Mouse (Mus musculus) hindbrain, postnatal 0 days (tissue): ENCODE measurements around the gene Apob. TPM values are rescaled to one million over a fixed set of nuclear protein-coding genes. Genes with fewer than 3 reads are reported as not detected.

Experiments used
- ATAC-seq: fragments of 200-750 bp; cut with Nextera tagmentation; 2 replicates; pipeline ENCODE4 v1.8.0; 2017; ENCODE audit warnings: mild to moderate bottlenecking, moderate TSS enrichment, moderate library complexity
- DNase-seq: peaks from one replicate; pipeline ENCODE4 v3.0.0-alpha.2; 2015; ENCODE audit warnings: low spot score
- H3K27ac ChIP-seq: fragments of 300-500 bp; sonication (generic); 2 replicates; pipeline ENCODE4 v1.5.1; 2014; ENCODE audit warnings: mild to moderate bottlenecking
- H3K27me3 ChIP-seq: fragments of 300-500 bp; sonication (generic); 2 replicates; pipeline ENCODE4 v1.6.1; 2014; ENCODE audit warnings: low read length, mixed read lengths; ENCODE audit not compliant: insufficient read depth
- H3K36me3 ChIP-seq: fragments of 300-500 bp; sonication (generic); 2 replicates; pipeline ENCODE4 v1.6.1; 2014; ENCODE audit warnings: low read length, mixed read lengths; ENCODE audit not compliant: insufficient read depth
- H3K4me1 ChIP-seq: fragments of 300-500 bp; sonication (generic); 2 replicates; pipeline ENCODE4 v1.6.1; 2014; ENCODE audit warnings: antibody characterized with exemption, low read length, mixed read lengths; ENCODE audit not compliant: insufficient read depth
- H3K4me2 ChIP-seq: fragments of 300-500 bp; sonication (generic); 2 replicates; pipeline ENCODE4 v1.6.1; 2014; ENCODE audit warnings: low read depth, mild to moderate bottlenecking, low read length, moderate library complexity, mixed read lengths
- H3K4me3 ChIP-seq: fragments of 300-500 bp; sonication (generic); 2 replicates; pipeline ENCODE4 v1.5.1; 2014; ENCODE audit warnings: low read length
- H3K9ac ChIP-seq: fragments of 300-500 bp; sonication (generic); replicated peaks from 2 replicates; pipeline ENCODE4 v1.6.1; 2014; ENCODE audit warnings: mild to moderate bottlenecking, low read length, moderate library complexity, mixed read lengths
- H3K9me3 ChIP-seq: fragments of 300-500 bp; sonication (generic); 2 replicates; pipeline ENCODE4 v1.6.1; 2016; ENCODE audit warnings: low read length, mixed read lengths
- CTCF ChIP-seq: IDR thresholded peaks from 2 replicates; pipeline ENCODE4 v1.5.1; 2016; ENCODE audit warnings: antibody characterized with exemption, control low read depth, low read depth
- WGBS: fragments of 180-500 bp; shearing (Covaris S2); extraction: QIAGEN DNeasy Blood & Tissue Kit; methylation state at CpG from one replicate; pipeline ENCODE4 v1.1.7; 2014; 5-methylcytosine and 5-hydroxymethylcytosine counted together
- polyA plus RNA-seq: library from polyadenylated mRNA; unstranded; fragments of >200 nt; fragmentation: Nextera tagmentation; extraction: Ambion mirVana; gene quantifications from 2 replicates; pipeline ENCODE4 v1.2.1, GENCODE M21; 2015
- total RNA-seq: library from RNA; depleted of rRNA; stranded (reverse); fragments of >200 nt; gene quantifications from 2 replicates; pipeline ENCODE4 v1.2.3, GENCODE M21; 2014

The Apob gene
- total and polyA plus RNA-seq, 2 experiments from 2014 or later: 0.16 TPM; not detected in 1

GRCm38 (mm10) chr12:7967221-7967620 lies 10.2 kb upstream of the Apob start:
- H3K27ac ChIP-seq: no peak overlapping the region
- no peaks in the 10 kb centered on the region for H3K27me3 ChIP-seq
- WGBS: 87% methylated on average over 2 of the region's 2 CpGs
- no peak overlapping the region for H3K9ac ChIP-seq
- no peak for ATAC-seq
- no peak overlapping the region for H3K4me3 ChIP-seq
- no peaks in the 10 kb centered on the region for H3K9me3 ChIP-seq
- no peak overlapping the region for H3K4me2 ChIP-seq
- H3K36me3 ChIP-seq: no peaks in the 10 kb centered on the region
- no peak for TF ChIP-seq CTCF
- H3K4me1 ChIP-seq: no peaks in the 10 kb centered on the region
- no peak for DNase-seq

DNA sequence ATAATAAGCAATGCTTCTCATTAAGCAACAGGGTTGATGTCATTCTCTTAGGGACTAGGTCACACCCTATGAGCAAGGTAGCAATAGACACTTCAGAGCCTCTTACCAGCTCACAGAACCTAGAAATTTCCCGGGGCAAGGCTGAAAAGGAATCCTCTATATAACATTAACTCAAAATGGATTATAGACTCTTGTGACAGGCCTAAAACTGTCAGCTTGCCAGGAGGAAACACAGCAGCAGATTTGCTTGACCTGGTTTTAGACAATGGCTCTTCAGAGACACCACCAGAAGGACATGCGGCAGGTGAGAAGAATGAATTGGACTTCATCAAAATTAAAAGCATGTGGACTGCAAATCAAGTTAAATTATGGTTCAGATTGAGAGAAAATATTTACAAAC lies 7.1 kb upstream of the Apob start:
- no peak overlapping the region for H3K27ac ChIP-seq
- no peak overlapping the region for H3K4me3 ChIP-seq
- DNase-seq (no peak), ATAC-seq (no peak)
- no peaks in the 10 kb centered on the region for H3K9me3 ChIP-seq
- H3K9ac ChIP-seq: no peak overlapping the region
- 79% methylated on average over 2 of the region's 2 CpGs for WGBS
- TF ChIP-seq CTCF: no peak
- no peaks in the 10 kb centered on the region for H3K36me3 ChIP-seq
- no peak overlapping the region for H3K4me2 ChIP-seq
- H3K4me1 ChIP-seq: no peaks in the 10 kb centered on the region
- no peaks in the 10 kb centered on the region for H3K27me3 ChIP-seq

DNA sequence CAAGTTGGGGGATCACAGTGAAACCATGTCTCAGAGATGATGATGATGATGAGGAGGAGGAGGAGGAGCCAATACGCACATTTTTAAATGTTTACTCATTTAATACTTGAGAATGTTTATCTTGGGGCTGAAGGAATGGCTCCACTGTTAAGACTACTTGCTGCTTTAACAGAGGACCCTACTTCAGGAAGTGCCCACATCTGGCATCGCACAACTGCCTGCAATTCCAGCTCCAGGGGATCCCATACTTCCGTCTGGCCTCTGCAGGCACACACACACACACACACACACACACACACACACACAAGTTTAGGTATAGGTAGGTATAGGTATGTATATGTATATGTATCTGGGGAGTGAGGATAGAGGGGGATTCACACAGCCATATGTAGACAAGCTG lies 6.6 kb upstream of the Apob start:
- no peaks in the 10 kb centered on the region for H3K4me1 ChIP-seq
- ATAC-seq (no peak), DNase-seq (no peak)
- no peaks in the 10 kb centered on the region for H3K36me3 ChIP-seq
- no peak overlapping the region for H3K4me2 ChIP-seq
- no peaks in the 10 kb centered on the region for H3K27me3 ChIP-seq
- no peak for TF ChIP-seq CTCF
- no peak overlapping the region for H3K9ac ChIP-seq
- H3K9me3 ChIP-seq: no peaks in the 10 kb centered on the region
- H3K4me3 ChIP-seq: no peak overlapping the region
- WGBS: 86% methylated on average over 3 of the region's 3 CpGs
- H3K27ac ChIP-seq: no peak overlapping the region

DNA sequence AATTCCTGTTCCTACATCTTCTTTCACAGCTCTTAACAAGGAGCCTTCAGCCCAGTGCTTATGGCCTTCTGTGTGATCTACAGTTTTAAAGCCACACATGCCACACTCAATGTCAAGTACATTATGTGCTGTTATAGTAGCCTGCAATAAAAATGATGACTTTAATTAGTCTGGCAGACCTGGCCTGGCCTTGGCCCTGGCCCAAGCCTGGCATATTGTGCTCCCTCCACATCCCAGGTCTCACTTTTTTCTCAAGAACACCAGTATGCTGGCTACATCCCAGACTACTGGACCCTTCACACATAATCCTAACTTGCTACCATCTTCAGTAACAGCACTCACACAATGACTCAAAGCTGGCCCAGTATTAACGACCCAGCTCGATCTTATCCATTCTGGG lies 5.7 kb upstream of the Apob start:
- H3K36me3 ChIP-seq: no peaks in the 10 kb centered on the region
- H3K27me3 ChIP-seq: no peaks in the 10 kb centered on the region
- H3K4me3 ChIP-seq: no peak overlapping the region
- ATAC-seq (no peak), DNase-seq (peak; percentile 12)
- TF ChIP-seq CTCF: no peak
- no peaks in the 10 kb centered on the region for H3K4me1 ChIP-seq
- H3K4me2 ChIP-seq: no peak overlapping the region
- no peak overlapping the region for H3K27ac ChIP-seq
- 78% methylated on average over 2 of the region's 2 CpGs for WGBS
- no peak overlapping the region for H3K9ac ChIP-seq
- no peaks in the 10 kb centered on the region for H3K9me3 ChIP-seq

DNA sequence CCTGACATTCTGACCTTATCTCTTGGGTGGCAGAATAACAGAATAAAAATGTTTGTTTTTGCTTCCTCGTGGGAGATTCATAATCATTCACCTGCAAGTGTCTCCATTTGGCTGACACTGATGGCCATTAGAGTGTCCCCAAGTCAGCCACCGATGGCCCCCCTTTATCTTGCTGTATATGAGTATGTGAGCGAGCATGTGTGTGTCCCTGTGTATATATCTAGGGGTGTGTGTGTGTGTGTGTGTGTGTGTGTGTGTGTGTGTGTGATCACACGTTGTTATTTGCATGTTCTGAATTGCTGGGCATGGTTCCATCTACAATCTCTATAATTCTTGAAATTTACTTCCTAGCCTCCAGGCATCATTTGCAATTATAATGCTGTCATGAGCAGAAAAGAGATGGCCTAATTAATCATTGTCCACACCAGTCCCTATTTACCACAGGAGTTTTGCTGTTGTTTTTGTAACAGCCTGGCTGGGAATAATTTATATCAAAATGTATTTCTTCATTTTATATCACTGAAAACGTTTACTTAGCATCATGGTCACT lies 3.6 kb upstream of the Apob start:
- Histone ChIP-seq H3K4me2 (no peak overlapping the region), H3K36me3 (no peaks in the 10 kb centered on the region), H3K4me3 (no peak overlapping the region), H3K4me1 (no peaks in the 10 kb centered on the region), H3K9ac (no peak overlapping the region), H3K27ac (no peak overlapping the region), H3K27me3 (no peaks in the 10 kb centered on the region), H3K9me3 (no peaks in the 10 kb centered on the region)
- ATAC-seq (no peak), DNase-seq (peak; percentile 35)
- WGBS: 32% methylated on average over 5 of the region's 5 CpGs
- TF ChIP-seq CTCF: no peak

GRCm38 (mm10) chr12:7978190-7978884 lies 889 bp downstream of the Apob start:
- WGBS: 50% methylated on average over 13 of the region's 13 CpGs

DNA sequence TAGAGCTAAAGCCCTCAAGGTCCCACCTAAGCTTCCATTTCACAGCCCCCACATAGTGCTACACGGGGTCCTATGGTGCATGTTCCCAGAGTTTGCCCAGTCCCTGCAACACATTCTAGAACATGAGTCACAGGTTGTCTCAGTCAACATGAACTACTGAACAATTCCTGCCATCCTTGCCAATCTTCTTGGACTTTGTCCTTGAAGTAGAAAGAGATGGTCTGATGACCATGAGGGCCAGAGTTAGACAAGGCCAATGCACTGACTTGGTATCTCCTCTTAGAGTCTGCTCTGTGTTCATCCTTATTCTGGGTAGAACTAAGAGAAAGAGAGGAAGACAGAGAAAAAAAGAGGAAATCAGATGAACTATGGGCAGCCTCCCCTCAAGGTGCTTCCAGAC lies 7.0 kb downstream of the Apob start:
- no peaks in the 10 kb centered on the region for H3K36me3 ChIP-seq
- H3K9ac ChIP-seq: no peak overlapping the region
- TF ChIP-seq CTCF: no peak
- ATAC-seq (no peak), DNase-seq (no peak)
- no peak overlapping the region for H3K4me2 ChIP-seq
- H3K27ac ChIP-seq: no peak overlapping the region
- H3K9me3 ChIP-seq: no peaks in the 10 kb centered on the region
- no peaks in the 10 kb centered on the region for H3K4me1 ChIP-seq
- WGBS: 88% methylated on average over 1 of the region's 1 CpGs
- H3K27me3 ChIP-seq: no peaks in the 10 kb centered on the region
- H3K4me3 ChIP-seq: no peak overlapping the region

More at GRCm38 (mm10) chr12:7978190-7978884, 889 bp downstream of the Apob start:
- peak overlapping the region; percentile 34 for H3K4me2 ChIP-seq
- H3K27me3 ChIP-seq: no peaks in the 10 kb centered on the region
- TF ChIP-seq CTCF: peak; percentile 97
- no peaks in the 10 kb centered on the region for H3K4me1 ChIP-seq
- no peaks in the 10 kb centered on the region for H3K9me3 ChIP-seq
- ATAC-seq (peak; percentile 87), DNase-seq (peak; percentile 85)
- no peak overlapping the region for H3K9ac ChIP-seq
- no peak overlapping the region for H3K4me3 ChIP-seq
- no peaks in the 10 kb centered on the region for H3K36me3 ChIP-seq
- H3K27ac ChIP-seq: no peak overlapping the region
